17 mouse cellular contexts compared by ENCODE assay signal in the genomic region with DNA sequence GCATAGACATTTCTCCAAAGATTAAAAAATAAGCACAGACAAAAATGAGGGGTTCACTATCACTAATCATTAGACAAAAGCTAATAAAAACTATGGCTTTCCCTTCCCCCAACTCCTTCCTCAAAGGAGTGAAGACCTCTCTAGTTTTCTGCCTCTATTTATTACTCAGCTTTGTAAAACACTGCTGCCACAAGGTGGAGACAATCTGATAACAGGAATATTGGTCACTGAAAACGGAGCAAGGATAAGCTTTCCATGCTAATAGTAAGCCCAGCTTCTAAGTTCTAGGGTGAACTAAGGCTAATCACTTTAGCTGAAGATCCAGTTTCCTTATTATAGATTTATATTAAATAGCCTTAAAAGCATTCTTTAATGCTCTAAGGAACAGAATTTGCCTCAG. TPM values are rescaled to one million over a fixed set of nuclear protein-coding genes. Genes with fewer than 3 reads are reported as not detected.
DNase-seq lines count a peak whose midpoint lies in the region; ATAC-seq and TF ChIP-seq lines count a peak whose summit lies in the region.
"Had no signal": no experiment of that assay in that cellular context is flagged by ENCODE, and none has a peak within 500 bp of the region (broad histone marks: within the 10 kb centered on the region; RNA-seq: fewer than 3 reads in every experiment).

No protein-coding gene starts in this region.

- 0 out of 2 replicates have a peak, but pooled peaks cover 2% of the 10 kb centered on the region for H3K4me1 ChIP-seq in forebrain, postnatal 0 days (ENCODE audit: insufficient read depth)
- H3K4me1 ChIP-seq in forebrain, embryonic 13.5 days, result peaks cover 36% of the 10 kb centered on the region
- H3K4me1 ChIP-seq in kidney, postnatal 0 days (replicated peaks; ENCODE audit: insufficient read depth, low read length), result 0 out of 2 replicates have a peak, but pooled peaks cover 3% of the 10 kb centered on the region
- H3K4me1 ChIP-seq in kidney, embryonic 16.5 days (ENCODE audit: insufficient read depth, low read length), result peaks cover 19% of the 10 kb centered on the region
- no peaks in the 10 kb centered on the region for H3K4me1 ChIP-seq in midbrain, embryonic 14.5 days (ENCODE audit: control insufficient read depth, insufficient read depth, low read length)
- H3K4me1 ChIP-seq in midbrain, embryonic 13.5 days (replicated peaks), result peaks cover 20% of the 10 kb centered on the region; the same call in 1 of the 2 replicates
- H3K4me1 ChIP-seq in stomach, postnatal 0 days (replicated peaks; ENCODE audit: control insufficient read depth, insufficient read depth), result no peaks in the 10 kb centered on the region; the same call in 1 of the 2 replicates

- no peak overlapping the region for H3K27ac ChIP-seq in forebrain, postnatal 0 days (ENCODE audit: low read depth, low read length)
- H3K27ac ChIP-seq in forebrain, embryonic 13.5 days, result no peak overlapping the region
- H3K27ac ChIP-seq in kidney, postnatal 0 days, result no peak overlapping the region
- no peak overlapping the region for H3K27ac ChIP-seq in kidney, embryonic 16.5 days (ENCODE audit: low read length)
- no peak overlapping the region for H3K27ac ChIP-seq in midbrain, embryonic 14.5 days (replicated peaks; ENCODE audit: low read depth, low read length)
- H3K27ac ChIP-seq in midbrain, embryonic 13.5 days, result no peak overlapping the region
- H3K27ac ChIP-seq in stomach, postnatal 0 days (replicated peaks), result no peak overlapping the region
- H3K27ac ChIP-seq: forebrain, embryonic 15.5 days; heart, embryonic 13.5 days; hindbrain, embryonic 15.5 days; kidney, embryonic 15.5 days; liver, embryonic 15.5 days had no signal

- no peak for TF ChIP-seq EP300 in stomach, postnatal 0 days (optimal IDR thresholded peaks at IDR 0.05)

- H3K9ac ChIP-seq in forebrain, postnatal 0 days, result no peak overlapping the region
- no peak overlapping the region for H3K9ac ChIP-seq in forebrain, embryonic 13.5 days
- H3K9ac ChIP-seq in kidney, postnatal 0 days (ENCODE audit: low read depth, low read length), result no peak overlapping the region
- H3K9ac ChIP-seq in kidney, embryonic 16.5 days (replicated peaks; ENCODE audit: low read length), result no peak overlapping the region
- H3K9ac ChIP-seq in midbrain, embryonic 14.5 days (replicated peaks; ENCODE audit: low read length), result no peak overlapping the region
- no peak overlapping the region for H3K9ac ChIP-seq in midbrain, embryonic 13.5 days (replicated peaks)
- H3K9ac ChIP-seq in stomach, postnatal 0 days (ENCODE audit: low read length), result no peak overlapping the region
- H3K9ac ChIP-seq: forebrain, embryonic 15.5 days; heart, embryonic 13.5 days; hindbrain, embryonic 15.5 days; kidney, embryonic 15.5 days; liver, embryonic 15.5 days had no signal

- no peaks in the 10 kb centered on the region for H3K36me3 ChIP-seq in forebrain, postnatal 0 days (ENCODE audit: insufficient read depth)
- no peaks in the 10 kb centered on the region for H3K36me3 ChIP-seq in forebrain, embryonic 13.5 days (ENCODE audit: poor library complexity, severe bottlenecking)
- H3K36me3 ChIP-seq in kidney, postnatal 0 days (ENCODE audit: insufficient read depth, low read length), result no peaks in the 10 kb centered on the region
- H3K36me3 ChIP-seq in kidney, embryonic 16.5 days (ENCODE audit: insufficient read depth, low read length), result no peaks in the 10 kb centered on the region
- H3K36me3 ChIP-seq in midbrain, embryonic 14.5 days (ENCODE audit: control insufficient read depth, insufficient read depth, low read length), result no peaks in the 10 kb centered on the region
- H3K36me3 ChIP-seq in midbrain, embryonic 13.5 days, result 0 out of 2 replicates have a peak, but pooled peaks cover 4% of the 10 kb centered on the region
- no peaks in the 10 kb centered on the region for H3K36me3 ChIP-seq in stomach, postnatal 0 days (ENCODE audit: control insufficient read depth, insufficient read depth, low read length)
- H3K36me3 ChIP-seq: forebrain, embryonic 15.5 days; heart, embryonic 13.5 days; hindbrain, embryonic 15.5 days; kidney, embryonic 15.5 days; liver, embryonic 15.5 days had no signal

- DNase-seq in forebrain, postnatal 0 days, result peak; percentile 24
- DNase-seq in kidney, postnatal 0 days (ENCODE audit: low spot score), result peak; percentile 50
- peak; percentile 61 for DNase-seq in midbrain, embryonic 14.5 days
- no peak for DNase-seq in stomach, postnatal 0 days (ENCODE audit: low spot score)
- DNase-seq in thymus, postnatal 25 days, result no peak
- DNase-seq: cerebellum, adult 2 months; gastrocnemius, postnatal 14 days; thymus, postnatal 4 days had no signal

- peak; percentile 59 for TF ChIP-seq CTCF in forebrain, postnatal 0 days (IDR thresholded peaks at IDR 0.05; ENCODE audit: low read depth)
- TF ChIP-seq CTCF in kidney, postnatal 0 days (IDR thresholded peaks at IDR 0.05; ENCODE audit: low read depth), result peak; percentile 65
- peak; percentile 69 for TF ChIP-seq CTCF in stomach, postnatal 0 days (IDR thresholded peaks at IDR 0.05; ENCODE audit: low read depth)

- 42% methylated on average over 1 of the region's 1 CpGs for WGBS in forebrain, postnatal 0 days
- 52% methylated on average over 1 of the region's 1 CpGs for WGBS in forebrain, embryonic 13.5 days
- WGBS in kidney, postnatal 0 days, result 34% methylated on average over 1 of the region's 1 CpGs
- 38% methylated on average over 1 of the region's 1 CpGs for WGBS in kidney, embryonic 16.5 days
- WGBS in midbrain, embryonic 14.5 days, result 44% methylated on average over 1 of the region's 1 CpGs
- 39% methylated on average over 1 of the region's 1 CpGs for WGBS in midbrain, embryonic 13.5 days
- WGBS in stomach, postnatal 0 days, result 29% methylated on average over 1 of the region's 1 CpGs

- no peak overlapping the region for H3K4me3 ChIP-seq in forebrain, postnatal 0 days (ENCODE audit: low read depth, low read length)
- H3K4me3 ChIP-seq in forebrain, embryonic 13.5 days, result no peak overlapping the region
- H3K4me3 ChIP-seq in kidney, postnatal 0 days (replicated peaks; ENCODE audit: low read depth, low read length), result no peak overlapping the region
- no peak overlapping the region for H3K4me3 ChIP-seq in kidney, embryonic 16.5 days (ENCODE audit: low read length)
- no peak overlapping the region for H3K4me3 ChIP-seq in midbrain, embryonic 14.5 days (replicated peaks; ENCODE audit: low read depth, low read length)
- no peak overlapping the region for H3K4me3 ChIP-seq in midbrain, embryonic 13.5 days (replicated peaks)
- no peak overlapping the region for H3K4me3 ChIP-seq in stomach, postnatal 0 days (ENCODE audit: low read depth, low read length)
- H3K4me3 ChIP-seq: forebrain, embryonic 15.5 days; heart, embryonic 13.5 days; hindbrain, embryonic 15.5 days; kidney, embryonic 15.5 days; liver, embryonic 15.5 days had no signal

- H3K27me3 ChIP-seq in forebrain, postnatal 0 days (ENCODE audit: insufficient read depth, low read length), result no peaks in the 10 kb centered on the region
- H3K27me3 ChIP-seq in forebrain, embryonic 13.5 days, result no peaks in the 10 kb centered on the region
- H3K27me3 ChIP-seq in kidney, postnatal 0 days (ENCODE audit: insufficient read depth, low read length), result no peaks in the 10 kb centered on the region
- no peaks in the 10 kb centered on the region for H3K27me3 ChIP-seq in kidney, embryonic 16.5 days (ENCODE audit: insufficient read depth, low read length)
- H3K27me3 ChIP-seq in midbrain, embryonic 14.5 days (ENCODE audit: control insufficient read depth, insufficient read depth, low read length), result no peaks in the 10 kb centered on the region
- no peaks in the 10 kb centered on the region for H3K27me3 ChIP-seq in midbrain, embryonic 13.5 days
- H3K27me3 ChIP-seq in stomach, postnatal 0 days (ENCODE audit: control insufficient read depth, insufficient read depth, low read length), result no peaks in the 10 kb centered on the region
- H3K27me3 ChIP-seq: forebrain, embryonic 15.5 days; heart, embryonic 13.5 days; hindbrain, embryonic 15.5 days; kidney, embryonic 15.5 days; liver, embryonic 15.5 days had no signal

- no peak for ATAC-seq in forebrain, postnatal 0 days
- no peak for ATAC-seq in forebrain, embryonic 13.5 days
- no peak for ATAC-seq in kidney, postnatal 0 days (replicated peaks; ENCODE audit: low FRiP score, low read depth)
- no peak for ATAC-seq in kidney, embryonic 16.5 days (ENCODE audit: low FRiP score, low TSS enrichment)
- ATAC-seq in midbrain, embryonic 14.5 days (ENCODE audit: low FRiP score, low TSS enrichment), result no peak
- ATAC-seq in midbrain, embryonic 13.5 days, result no peak
- no peak for ATAC-seq in stomach, postnatal 0 days (ENCODE audit: low FRiP score, low TSS enrichment)
- ATAC-seq: activated CD4-positive, CD25-positive, alpha-beta regulatory T cell, adult 4 months; forebrain, embryonic 15.5 days had no signal

- H3K9me3 ChIP-seq in forebrain, postnatal 0 days (ENCODE audit: low read length), result no peaks in the 10 kb centered on the region
- no peaks in the 10 kb centered on the region for H3K9me3 ChIP-seq in forebrain, embryonic 13.5 days (replicated peaks)
- no peaks in the 10 kb centered on the region for H3K9me3 ChIP-seq in kidney, postnatal 0 days (replicated peaks; ENCODE audit: low read length)
- no peaks in the 10 kb centered on the region for H3K9me3 ChIP-seq in kidney, embryonic 16.5 days (ENCODE audit: low read length)
- no peaks in the 10 kb centered on the region for H3K9me3 ChIP-seq in midbrain, embryonic 14.5 days (ENCODE audit: control insufficient read depth, low read length)
- no peaks in the 10 kb centered on the region for H3K9me3 ChIP-seq in midbrain, embryonic 13.5 days
- H3K9me3 ChIP-seq in stomach, postnatal 0 days (ENCODE audit: control insufficient read depth, low read length), result no peaks in the 10 kb centered on the region
- H3K9me3 ChIP-seq: forebrain, embryonic 15.5 days; heart, embryonic 13.5 days; hindbrain, embryonic 15.5 days; kidney, embryonic 15.5 days; liver, embryonic 15.5 days had no signal

- no peak overlapping the region for H3K4me2 ChIP-seq in forebrain, postnatal 0 days (ENCODE audit: low read depth)
- no peak overlapping the region for H3K4me2 ChIP-seq in forebrain, embryonic 13.5 days
- no peak overlapping the region for H3K4me2 ChIP-seq in kidney, postnatal 0 days (ENCODE audit: low read length)
- no peak overlapping the region for H3K4me2 ChIP-seq in kidney, embryonic 16.5 days (replicated peaks; ENCODE audit: low read depth, low read length)
- no peak overlapping the region for H3K4me2 ChIP-seq in midbrain, embryonic 14.5 days (ENCODE audit: low read length)
- no peak overlapping the region for H3K4me2 ChIP-seq in midbrain, embryonic 13.5 days (replicated peaks)
- no peak overlapping the region for H3K4me2 ChIP-seq in stomach, postnatal 0 days (replicated peaks; ENCODE audit: low read depth)
- H3K4me2 ChIP-seq: forebrain, embryonic 15.5 days; heart, embryonic 13.5 days; hindbrain, embryonic 15.5 days; kidney, embryonic 15.5 days; liver, embryonic 15.5 days had no signal

RNA-seq across cellular contexts. Expression of gene Rnf2, which starts 8.3 kb away (rescaled TPM):
- total RNA-seq in forebrain, postnatal 0 days (2014; rRNA removed), result 83.1 and 84.2 TPM in 2 replicates
- 76.6 and 78.4 TPM in 2 replicates for polyA plus RNA-seq in forebrain, postnatal 0 days (2015; fragmentation: Nextera tagmentation; extraction: Ambion mirVana)
- polyA plus RNA-seq in forebrain, embryonic 13.5 days (2015; fragmentation: Nextera tagmentation; extraction: Ambion mirVana), result 112 and 125 TPM in 2 replicates
- polyA plus RNA-seq in kidney, postnatal 0 days (2015; fragmentation: Nextera tagmentation; extraction: Ambion mirVana), result 72.1 and 74.3 TPM in 2 replicates
- polyA plus RNA-seq in kidney, embryonic 16.5 days (2015; fragmentation: Nextera tagmentation; extraction: Ambion mirVana), result 97.0 and 100 TPM in 2 replicates
- polyA plus RNA-seq in midbrain, embryonic 14.5 days (2014; fragmentation: Nextera tagmentation; extraction: Ambion mirVana), result 137 and 151 TPM in 2 replicates
- 122 and 138 TPM in 2 replicates for polyA plus RNA-seq in midbrain, embryonic 13.5 days (2015; fragmentation: Nextera tagmentation; extraction: Ambion mirVana)
- 29.8 and 32.6 TPM in 2 replicates for polyA plus RNA-seq in stomach, postnatal 0 days (2015; fragmentation: Nextera tagmentation; extraction: Ambion mirVana)

Comparison
In these comparisons a context has a peak if more than half of its experiments do, and no peak if none do; other contexts are left out.
1. DNase-seq: peak in forebrain, postnatal 0 days (single experiment), kidney, postnatal 0 days (single experiment) and midbrain, embryonic 14.5 days (single experiment); none in stomach, postnatal 0 days (single experiment) and thymus, postnatal 25 days (single experiment).
2. Peak in every context shown above with its lines, with median percentiles within 50 percentile points of each other: CTCF ChIP-seq.